Mouse (Mus musculus) MEL (cell line): ENCODE measurements around the gene Gatb. TPM values are rescaled to one million over a fixed set of nuclear protein-coding genes. Genes with fewer than 3 reads are reported as not detected.

Experiments used
- DNase-seq: peaks from one replicate; pipeline ENCODE4 v3.0.0; 2011; ENCODE audit warnings: low read depth, low spot score
- H3K27ac ChIP-seq: 2 replicates; pipeline ENCODE4 v1.5.1; 2012; ENCODE audit warnings: low read depth, mild to moderate bottlenecking, control low read depth, low read length, moderate library complexity; ENCODE audit not compliant: control insufficient read depth
- H3K27me3 ChIP-seq, 2 experiments: fragments of 150-350 bp in 1 of 2; sonication (generic) in 1 of 2; 2 replicates each; pipeline ENCODE4 v1.6.1; 2012; ENCODE audit warnings: low read length in 2 of 2, mild to moderate bottlenecking in 2 of 2, improper control_type of control experiment in 1 of 2, moderate library complexity in 1 of 2; ENCODE audit not compliant: insufficient read depth in 2 of 2, control insufficient read depth in 1 of 2
- H3K36me3 ChIP-seq, 2 experiments: 2 replicates each; pipeline ENCODE4 v1.6.1; 2012 to 2014; ENCODE audit warnings: low read length in 2 of 2, improper control_type of control experiment in 1 of 2, inconsistent platforms in 1 of 2, mild to moderate bottlenecking in 1 of 2; ENCODE audit not compliant: insufficient read depth in 2 of 2, control insufficient read depth in 1 of 2
- H3K4me1 ChIP-seq, 2 experiments: fragments of 150-350 bp in 1 of 2; sonication (generic) in 1 of 2; 2 replicates each; pipeline ENCODE4 v1.6.1; 2012; ENCODE audit warnings: low read length in 2 of 2, improper control_type of control experiment in 1 of 2, mild to moderate bottlenecking in 1 of 2; ENCODE audit not compliant: insufficient read depth in 2 of 2, control insufficient read depth in 1 of 2
- H3K4me3 ChIP-seq, 2 experiments: fragments of 150-350 bp in 1 of 2; sonication (generic) in 1 of 2; 2 replicates each; pipeline ENCODE4 v1.5.1; 2012; ENCODE audit warnings: low read depth in 2 of 2, low read length in 2 of 2, mild to moderate bottlenecking in 2 of 2, moderate library complexity in 2 of 2, control low read depth in 1 of 2, improper control_type of control experiment in 1 of 2; ENCODE audit not compliant: control insufficient read depth in 1 of 2, insufficient read depth in 1 of 2
- H3K79me2 ChIP-seq: 2 replicates; pipeline ENCODE4 v1.6.1; 2012; ENCODE audit warnings: mild to moderate bottlenecking, low read length, moderate library complexity; ENCODE audit not compliant: control insufficient read depth, poor library complexity, insufficient read depth
- H3K9ac ChIP-seq: 2 replicates; pipeline ENCODE4 v1.6.1; 2012; ENCODE audit warnings: low read depth, mild to moderate bottlenecking, control low read depth, low read length, moderate library complexity; ENCODE audit not compliant: control insufficient read depth, poor library complexity, severe bottlenecking
- H3K9me3 ChIP-seq: fragments of 150-350 bp; sonication (generic); replicated peaks from 2 replicates; pipeline ENCODE4 v1.6.1; 2012; ENCODE audit warnings: mild to moderate bottlenecking, low read length, improper control_type of control experiment, moderate library complexity; ENCODE audit not compliant: insufficient read depth
- BHLHE40 ChIP-seq: IDR thresholded peaks from 2 replicates; pipeline ENCODE4 v1.6.1; 2012; ENCODE audit warnings: low read depth, mild to moderate bottlenecking, inconsistent platforms, low read length, improper control_type of control experiment, borderline replicate concordance
- CHD1 ChIP-seq: IDR thresholded peaks from 2 replicates; pipeline ENCODE4 v1.6.1; 2012; ENCODE audit warnings: low read depth, mild to moderate bottlenecking, inconsistent platforms, low read length, improper control_type of control experiment
- CHD2 ChIP-seq: IDR thresholded peaks from 2 replicates; pipeline ENCODE4 v1.6.1; 2011; ENCODE audit warnings: low read length, improper control_type of control experiment
- E2F4 ChIP-seq: IDR thresholded peaks from 2 replicates; pipeline ENCODE4 v1.6.1; 2011; ENCODE audit warnings: low read depth, low read length, improper control_type of control experiment, borderline replicate concordance
- ELF1 ChIP-seq: IDR thresholded peaks from 2 replicates; pipeline ENCODE4 v1.6.1; 2014; ENCODE audit warnings: low read depth, mild to moderate bottlenecking, inconsistent platforms, low read length, improper control_type of control experiment, moderate library complexity
- EP300 ChIP-seq, 2 experiments: IDR thresholded peaks; 2 replicates each; pipeline ENCODE4 v1.6.1; 2011; ENCODE audit warnings: improper control_type of control experiment in 2 of 2, low read length in 2 of 2, low read depth in 1 of 2, mild to moderate bottlenecking in 1 of 2
- ETS1 ChIP-seq: IDR thresholded peaks from 2 replicates; pipeline ENCODE4 v1.6.1; 2012; ENCODE audit warnings: low read depth, mild to moderate bottlenecking, inconsistent platforms, low read length, improper control_type of control experiment, moderate library complexity
- GATA1 ChIP-seq: IDR thresholded peaks from 2 replicates; pipeline ENCODE4 v1.6.1; 2011; ENCODE audit warnings: low read depth, low read length, improper control_type of control experiment
- HCFC1 ChIP-seq: IDR thresholded peaks from 2 replicates; pipeline ENCODE4 v1.6.1; 2012; ENCODE audit warnings: low read depth, mild to moderate bottlenecking, inconsistent platforms, low read length, improper control_type of control experiment, moderate library complexity
- JUND ChIP-seq: IDR thresholded peaks from 2 replicates; pipeline ENCODE4 v1.6.1; 2011; ENCODE audit warnings: low read depth, mild to moderate bottlenecking, improper control_type of control experiment, low read length
- KAT2A ChIP-seq: conservative IDR thresholded peaks from 2 replicates; pipeline ENCODE4 v1.6.1; 2012; ENCODE audit warnings: low read depth, low read length, improper control_type of control experiment, inconsistent platforms
- MAZ ChIP-seq: IDR thresholded peaks from 2 replicates; pipeline ENCODE4 v1.6.1; 2012; ENCODE audit warnings: low read depth, mild to moderate bottlenecking, inconsistent platforms, low read length, improper control_type of control experiment
- MEF2A ChIP-seq: IDR thresholded peaks from 2 replicates; pipeline ENCODE4 v1.6.1; 2014; ENCODE audit warnings: low read depth, mild to moderate bottlenecking, inconsistent platforms, low read length, improper control_type of control experiment; ENCODE audit not compliant: poor library complexity, insufficient replicate concordance, severe bottlenecking; ENCODE audit errors: extremely low read depth
- NRF1 ChIP-seq: IDR thresholded peaks from 2 replicates; pipeline ENCODE4 v1.6.1; 2014; ENCODE audit warnings: low read depth, mild to moderate bottlenecking, inconsistent platforms, low read length, improper control_type of control experiment, moderate library complexity; ENCODE audit not compliant: poor library complexity, insufficient read depth, severe bottlenecking
- POLR2AphosphoS2 ChIP-seq: IDR thresholded peaks from 2 replicates; pipeline ENCODE4 v1.6.1; 2011; ENCODE audit warnings: low read length, improper control_type of control experiment
- POLR2AphosphoS5 ChIP-seq: IDR thresholded peaks from 2 replicates; pipeline ENCODE4 v1.6.1; 2012; ENCODE audit warnings: low read depth, borderline replicate concordance, mild to moderate bottlenecking, inconsistent platforms, low read length, moderate library complexity, mixed read lengths
- RAD21 ChIP-seq: IDR thresholded peaks from 2 replicates; pipeline ENCODE4 v1.6.1; 2011; ENCODE audit warnings: mild to moderate bottlenecking, low read depth, low read length, improper control_type of control experiment
- RCOR1 ChIP-seq: IDR thresholded peaks from 2 replicates; pipeline ENCODE4 v1.6.1; 2012; ENCODE audit warnings: low read depth, mild to moderate bottlenecking, inconsistent platforms, low read length, improper control_type of control experiment
- TAL1 ChIP-seq: IDR thresholded peaks from 2 replicates; pipeline ENCODE4 v1.6.1; 2012; ENCODE audit warnings: mild to moderate bottlenecking, inconsistent platforms, low read length, moderate library complexity, mixed read lengths
- TBP ChIP-seq: IDR thresholded peaks from 2 replicates; pipeline ENCODE4 v1.8.0; 2011; ENCODE audit warnings: low read depth, low read length, improper control_type of control experiment
- TCF12 ChIP-seq: IDR thresholded peaks from 2 replicates; pipeline ENCODE4 v1.6.1; 2014; ENCODE audit warnings: low read depth, mild to moderate bottlenecking, inconsistent platforms, low read length, improper control_type of control experiment, moderate library complexity
- UBTF ChIP-seq: IDR thresholded peaks from 2 replicates; pipeline ENCODE4 v1.6.1; 2012; ENCODE audit warnings: low read depth, mild to moderate bottlenecking, inconsistent platforms, low read length, improper control_type of control experiment, moderate library complexity, borderline replicate concordance; ENCODE audit not compliant: insufficient read depth
- USF2 ChIP-seq, 2 experiments: IDR thresholded peaks; 2 replicates each; pipeline ENCODE4 v1.6.1; 2011 to 2012; ENCODE audit warnings: improper control_type of control experiment in 2 of 2, low read length in 2 of 2, borderline replicate concordance in 1 of 2, inconsistent platforms in 1 of 2, low read depth in 1 of 2, mild to moderate bottlenecking in 1 of 2; ENCODE audit not compliant: insufficient read depth in 1 of 2
- ZC3H11A ChIP-seq: IDR thresholded peaks from 2 replicates; pipeline ENCODE4 v1.6.1; 2012; ENCODE audit warnings: low read depth, mild to moderate bottlenecking, inconsistent platforms, low read length, improper control_type of control experiment
- ZKSCAN1 ChIP-seq: IDR thresholded peaks from 2 replicates; pipeline ENCODE4 v1.6.1; 2012; ENCODE audit warnings: low read depth, mild to moderate bottlenecking, inconsistent platforms, low read length, improper control_type of control experiment, moderate library complexity
- ZMIZ1 ChIP-seq: IDR thresholded peaks from 2 replicates; pipeline ENCODE4 v1.6.1; 2012; ENCODE audit warnings: low read depth, mild to moderate bottlenecking, inconsistent platforms, low read length, improper control_type of control experiment, moderate library complexity
- ZNF384 ChIP-seq: IDR thresholded peaks from 2 replicates; pipeline ENCODE4 v1.6.1; 2012; ENCODE audit warnings: low read depth, mild to moderate bottlenecking, inconsistent platforms, low read length, improper control_type of control experiment
- polyA plus RNA-seq, 2 experiments: library from polyadenylated mRNA; stranded (reverse) in 1 of 2; unstranded in 1 of 2; fragments of >175 nt in 1 of 2; fragments of >200 nt in 1 of 2; gene quantifications; 2 replicates each; pipeline versions ENCODE4 v1.2.1 to v1.2.4; 2012; ENCODE audit warnings: low replicate concordance in 2 of 2, low read depth in 1 of 2; ENCODE audit not compliant: insufficient read length in 2 of 2, insufficient read depth in 1 of 2, missing spikeins in 1 of 2
- total RNA-seq: library from RNA; depleted of rRNA; stranded (reverse); fragments of 300-350 nt; gene quantifications from 2 replicates; pipeline ENCODE4 v1.2.3, GENCODE M21; 2012

Gene Gatb
- total and polyA plus RNA-seq, 3 experiments, result 9.1 to 16.8 TPM; not detected in 1

- TF ChIP-seq MAZ (no peak), MEF2A (no peak), RCOR1 (no peak), POLR2AphosphoS2 (no peak), RAD21 (no peak)
Observed at GRCm38 (mm10) chr3:85583194-85583593, 9.3 kb downstream of the Gatb start (continued).

GRCm38 (mm10) chr3:85584966-85585365, 11.0 kb downstream of the Gatb start:
- peaks cover 0 to 7% of the 10 kb centered on the region in 2 experiments; a peak in 2 of 4 replicates for H3K4me1 ChIP-seq
- H3K27me3 ChIP-seq, result no peaks in the 10 kb centered on the region
- H3K9me3 ChIP-seq, result no peaks in the 10 kb centered on the region
- no peak overlapping the region for H3K4me3 ChIP-seq
- H3K9ac ChIP-seq, result no peak overlapping the region
- TF ChIP-seq ZC3H11A (no peak), TAL1 (peak; percentile 20; the same call in 1 of the 2 replicates), ELF1 (no peak), GATA1 (0 out of 2 replicates have a peak, but pooled peaks have one; percentile 30), E2F4 (no peak), CHD2 (no peak), ZMIZ1 (no peak), POLR2AphosphoS5 (no peak), CHD1 (no peak), POLR2AphosphoS2 (no peak), NRF1 (no peak), HCFC1 (no peak), UBTF (no peak), TCF12 (no peak), USF2 (IDR thresholded peaks at IDR 0.05; ENCODE audit: borderline replicate concordance in 1 of 2, insufficient read depth in 1 of 2, low read depth in 1 of 2, low read length in 2 of 2) (no peak), BHLHE40 (no peak), ETS1 (no peak), ZNF384 (0 out of 2 replicates have a peak, but pooled peaks have one; percentile 9), TBP (no peak), MEF2A (no peak), RCOR1 (no peak), KAT2A (no peak), EP300 (IDR thresholded peaks at IDR 0.05; ENCODE audit: low read depth in 1 of 2, low read length in 2 of 2) (no peak), JUND (no peak), ZKSCAN1 (no peak)
- H3K36me3 ChIP-seq, result peaks cover 0 to 8% of the 10 kb centered on the region in 2 experiments; a peak in 2 of 4 replicates
- H3K27ac ChIP-seq, result no peak overlapping the region
- H3K79me2 ChIP-seq, result no peaks in the 10 kb centered on the region
- peak; percentile 22 for DNase-seq
